Mouse (Mus musculus): ENCODE results near the gene Midn. TPM values are rescaled to one million over a fixed set of nuclear protein-coding genes. Genes with fewer than 3 reads are reported as not detected.
A peak's percentile ranks its signal among the peaks of the same experiment; 100 is the strongest.

Gene Midn
- total RNA-seq, 2 experiments from 2014 or later, result 22.4 to 29.6 TPM

GRCm38 (mm10) chr10:80142530-80142925 is 5.5 kb upstream of the Midn start:
- no peak for ATAC-seq (ENCODE audit: poor library complexity, severe bottlenecking)

- ATAC-seq (ENCODE audit: poor library complexity, severe bottlenecking), result no peak
Measured at GRCm38 (mm10) chr10:80143664-80144063, 4.4 kb upstream of the Midn start.

GRCm38 (mm10) chr10:80144159-80144558 is 3.9 kb upstream of the Midn start:
- ATAC-seq (ENCODE audit: poor library complexity, severe bottlenecking), result no peak

GRCm38 (mm10) chr10:80144864-80145838 is 2.9 kb upstream of the Midn start:
- no peak for ATAC-seq (ENCODE audit: poor library complexity, severe bottlenecking)

- ATAC-seq (ENCODE audit: poor library complexity, severe bottlenecking), result no peak
Measured at GRCm38 (mm10) chr10:80145896-80146295, 2.2 kb upstream of the Midn start.

- ATAC-seq (ENCODE audit: poor library complexity, severe bottlenecking), result no peak
Measured at GRCm38 (mm10) chr10:80146568-80147011, 1.5 kb upstream of the Midn start.

GRCm38 (mm10) chr10:80147146-80147718 is 840 bp upstream of the Midn start:
- ATAC-seq (ENCODE audit: poor library complexity, severe bottlenecking), result no peak

- ATAC-seq (ENCODE audit: poor library complexity, severe bottlenecking), result peak; percentile 30
Measured at GRCm38 (mm10) chr10:80148610-80149290, 678 bp downstream of the Midn start.

- ATAC-seq (ENCODE audit: poor library complexity, severe bottlenecking), result peak; percentile 55
Measured at GRCm38 (mm10) chr10:80149291-80150225, 1.5 kb downstream of the Midn start.

- no peak for ATAC-seq (ENCODE audit: poor library complexity, severe bottlenecking)
Measured at GRCm38 (mm10) chr10:80150226-80151210, 2.4 kb downstream of the Midn start.

- ATAC-seq (ENCODE audit: poor library complexity, severe bottlenecking), result peak; percentile 14
Measured at GRCm38 (mm10) chr10:80151211-80152034, 3.4 kb downstream of the Midn start.

GRCm38 (mm10) chr10:80152071-80152872 is 4.2 kb downstream of the Midn start:
- ATAC-seq (ENCODE audit: poor library complexity, severe bottlenecking), result no peak

- ATAC-seq (ENCODE audit: poor library complexity, severe bottlenecking), result no peak
Measured at GRCm38 (mm10) chr10:80152873-80153260, 4.8 kb downstream of the Midn start.

- no peak for ATAC-seq (ENCODE audit: poor library complexity, severe bottlenecking)
Measured at GRCm38 (mm10) chr10:80153713-80154112, 5.6 kb downstream of the Midn start.

- ATAC-seq (ENCODE audit: poor library complexity, severe bottlenecking), result no peak
Measured at GRCm38 (mm10) chr10:80154384-80154783, 6.3 kb downstream of the Midn start.

- no peak for ATAC-seq (ENCODE audit: poor library complexity, severe bottlenecking)
Measured at GRCm38 (mm10) chr10:80155277-80155676, 7.2 kb downstream of the Midn start.

- ATAC-seq (ENCODE audit: poor library complexity, severe bottlenecking), result no peak
Measured at GRCm38 (mm10) chr10:80156002-80156751, 8.1 kb downstream of the Midn start.
